Mouse (Mus musculus): ENCODE results near the gene Fancc.

The Fancc gene

DNA sequence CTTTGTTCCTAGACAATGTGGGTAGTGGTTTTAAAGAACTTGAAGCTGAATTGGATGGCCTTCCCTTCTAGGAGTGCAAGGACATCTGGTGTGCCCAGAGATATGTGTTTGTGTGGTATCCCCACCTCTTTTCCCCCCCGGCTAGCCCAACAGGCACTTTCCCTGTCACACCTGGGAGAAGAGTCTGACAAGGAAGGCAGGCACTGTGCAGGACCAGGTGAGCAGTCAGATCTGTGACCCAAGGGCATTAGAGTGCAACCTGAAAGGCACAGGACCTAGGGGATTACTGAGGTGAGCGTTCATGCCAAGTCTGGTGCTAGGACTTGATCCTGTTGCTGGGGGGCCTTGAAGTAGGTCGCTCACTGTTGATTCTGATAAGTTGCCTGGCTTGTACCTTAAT is 255.4 kb downstream of the Fancc start:
- DNase-seq, result no peak

DNA sequence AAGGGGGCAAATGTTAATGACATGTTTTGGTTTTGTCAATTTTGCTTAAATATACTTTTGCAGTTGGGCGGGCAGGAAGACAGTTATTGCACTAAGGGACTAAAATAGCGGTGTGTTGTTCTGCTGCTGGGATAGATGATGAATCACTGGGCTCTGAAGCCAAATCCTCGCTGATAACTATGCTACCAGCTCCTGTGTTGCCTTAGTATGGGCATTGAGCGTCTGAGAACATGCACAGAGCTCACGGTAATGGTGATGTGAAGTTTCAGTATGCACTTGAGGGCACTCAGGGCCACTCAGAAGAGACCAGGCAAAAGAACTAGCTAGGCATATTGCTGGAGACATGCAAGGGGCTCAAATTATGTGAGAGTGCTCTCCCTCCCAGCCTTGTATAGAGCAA is 256.2 kb downstream of the Fancc start:
- DNase-seq, result no peak

- DNase-seq, result peak; percentile 81 to 84
These were observed 257.0 kb downstream of the Fancc start for GRCm38 (mm10) chr13:63239877-63240671.

DNA sequence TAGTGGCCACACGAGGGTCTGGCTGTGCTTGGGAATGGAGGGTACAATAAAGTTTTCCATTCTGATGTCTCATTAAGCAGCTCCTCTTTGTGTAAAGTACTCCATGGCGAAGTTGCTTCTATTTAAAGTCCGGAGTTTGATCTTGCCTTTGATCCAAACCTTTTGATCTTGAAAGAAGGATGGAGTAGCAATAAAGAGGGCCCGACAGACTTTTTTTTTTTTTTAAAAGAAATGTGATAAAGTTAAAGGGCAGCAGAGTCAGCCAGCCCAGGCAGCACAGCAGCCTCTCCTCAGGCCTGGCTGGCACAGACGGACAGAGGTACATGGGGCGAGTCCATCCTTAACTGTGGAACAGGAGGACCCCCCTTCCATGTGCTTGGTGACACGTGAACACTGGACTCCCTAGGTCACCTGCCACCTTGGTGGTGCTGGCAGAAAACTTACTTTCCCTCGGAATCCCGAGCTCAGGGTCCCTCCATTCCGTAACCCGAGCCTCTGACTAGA is 257.7 kb downstream of the Fancc start:
- peak in 1 of 2 experiments; percentile 20 for DNase-seq

DNA sequence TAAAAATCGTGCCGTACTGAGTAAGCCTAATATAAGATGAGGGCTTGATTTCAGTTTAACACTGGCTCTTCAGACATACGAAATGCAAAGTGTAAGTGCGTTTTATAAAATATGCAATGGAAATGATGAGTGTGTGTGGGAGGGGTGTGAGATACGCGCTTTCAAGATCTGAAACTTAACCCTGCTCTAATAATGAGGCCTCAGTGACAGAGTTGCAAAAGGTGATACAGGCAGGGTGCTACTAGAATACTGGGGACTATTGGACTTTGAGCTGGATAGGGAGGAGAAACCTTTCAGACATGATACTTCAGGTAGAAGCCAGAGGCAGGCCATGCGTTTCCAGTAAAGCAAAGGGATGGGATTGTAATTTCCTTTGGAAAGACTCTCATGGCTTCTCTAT is 259.0 kb downstream of the Fancc start:
- no peak for DNase-seq

DNA sequence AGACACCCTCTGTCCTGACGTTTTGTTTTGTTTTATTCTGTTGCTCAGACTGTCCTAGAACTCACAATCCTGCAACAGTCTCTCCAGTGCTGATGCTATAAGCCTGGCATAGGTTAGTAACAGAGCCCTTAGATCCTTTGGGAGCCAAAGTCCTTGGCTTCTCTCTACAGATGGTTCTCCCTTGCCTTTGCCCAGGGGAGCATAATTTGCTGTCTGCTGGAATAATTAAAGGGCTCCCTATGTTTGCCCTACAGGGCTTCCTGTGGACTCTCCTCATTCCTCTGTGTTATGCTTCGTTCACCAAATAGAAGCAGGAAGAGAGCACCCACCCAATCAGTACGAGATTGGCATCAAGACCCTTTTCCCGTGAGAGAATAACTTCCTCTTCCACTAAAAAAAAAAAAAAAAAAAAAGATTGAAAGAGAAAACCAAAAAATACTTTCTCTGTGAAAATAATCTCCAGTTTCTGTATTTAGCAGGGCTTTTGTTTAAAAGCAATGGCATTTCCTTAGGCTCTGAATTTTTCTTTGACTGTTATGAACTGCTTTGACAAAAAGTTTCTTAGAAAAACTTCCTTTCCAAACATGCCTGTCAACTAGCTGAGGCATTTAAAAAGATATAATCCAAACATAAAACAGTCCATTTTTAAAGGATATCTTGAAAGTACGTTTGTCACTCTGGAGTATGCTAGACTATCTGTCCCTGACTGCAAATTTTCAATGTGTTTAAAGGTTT is 260.8 kb downstream of the Fancc start:
- DNase-seq, result no peak

DNA sequence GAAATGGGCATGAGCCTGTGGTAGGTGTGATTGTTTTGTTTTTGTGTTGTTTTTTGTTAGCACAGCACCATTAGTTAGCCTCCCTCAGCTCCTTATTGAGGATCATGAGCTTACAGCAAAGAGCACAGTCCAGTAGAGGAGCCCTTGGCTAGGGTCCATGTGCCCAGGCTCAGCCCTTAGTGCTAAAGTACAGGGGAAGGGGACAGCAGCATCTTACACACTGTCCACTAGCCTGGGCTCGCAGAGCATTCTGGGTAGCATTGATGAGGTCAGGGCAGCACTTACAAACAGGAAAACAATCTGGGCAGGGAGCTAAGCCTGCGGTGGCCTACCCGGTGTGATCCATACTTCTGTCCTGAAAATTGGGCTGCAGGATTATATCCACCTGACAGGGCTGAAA is 261.5 kb downstream of the Fancc start:
- DNase-seq, result no peak
